Mouse (Mus musculus): ENCODE results near the gene Olfr107. TPM values are rescaled to one million over a fixed set of nuclear protein-coding genes. Genes with fewer than 3 reads are reported as not detected.

The Olfr107 gene
- not detected for total RNA-seq (2021)
- long read RNA-seq, experiment 1: 0 reads
- long read RNA-seq, experiment 2: 0 reads

GRCm38 (mm10) chr17:37398926-37399325, at the start of gene Olfr107:
Olfr107 (plus strand) TSS chr17:37399226.
- no peak for DNase-seq

- no peak for DNase-seq
Observed at GRCm38 (mm10) chr17:37359282-37359681, 39.7 kb upstream of the Olfr107 start, which contains the start of gene Olfr104-ps. Olfr104-ps (plus strand) TSS chr17:37359582.

GRCm38 (mm10) chr17:37378733-37379132, 20.3 kb upstream of the Olfr107 start, which contains the start of gene Olfr105-ps:
Olfr105-ps (plus strand) TSS chr17:37379033.
- no peak for DNase-seq

GRCm38 (mm10) chr17:37390093-37390492, 8.9 kb upstream of the Olfr107 start, which contains the start of gene Olfr106-ps:
Olfr106-ps (plus strand) TSS chr17:37390393.
- no peak for DNase-seq

- DNase-seq: no peak
Observed at GRCm38 (mm10) chr17:37413380-37413779, 14.4 kb downstream of the Olfr107 start.

GRCm38 (mm10) chr17:37445180-37445579, 46.2 kb downstream of the Olfr107 start, which contains the start of gene Olfr108:
Olfr108 (plus strand) TSS chr17:37445480.
- DNase-seq: no peak

Other genes starting within 250 kb of the Olfr107 start
- gene Olfr93, start 237.7 kb upstream of the Olfr107 start, total RNA-seq (2021): not detected
- gene Ubd, start 205.3 kb upstream of the Olfr107 start, total RNA-seq (2021): not detected
- not detected for gene Olfr94, start 198.2 kb upstream of the Olfr107 start, total RNA-seq (2021)
- not detected for gene Olfr95, start 186.1 kb upstream of the Olfr107 start, total RNA-seq (2021)
- not detected for gene Olfr96, start 179.1 kb upstream of the Olfr107 start, total RNA-seq (2021)
- gene Olfr97, start 161.9 kb upstream of the Olfr107 start, total RNA-seq (2021): not detected
- gene Olfr98, start 135.5 kb upstream of the Olfr107 start, total RNA-seq (2021): not detected
- gene H2-M3, start 129.0 kb upstream of the Olfr107 start, total RNA-seq (2021): 1 to 10 TPM in 1 of 2 experiments, under 1 TPM in 1; 0.99 to 1.3 TPM
- gene Olfr99, start 115.8 kb upstream of the Olfr107 start, total RNA-seq (2021): not detected
- gene Olfr101, start 94.9 kb upstream of the Olfr107 start, total RNA-seq (2021): not detected
- not detected for gene Olfr102, start 82.2 kb upstream of the Olfr107 start, total RNA-seq (2021)
- not detected for gene Olfr103, start 59.5 kb upstream of the Olfr107 start, total RNA-seq (2021)
- gene Olfr104-ps, start 39.6 kb upstream of the Olfr107 start, total RNA-seq (2021): not detected
- not detected for gene Olfr105-ps, start 20.2 kb upstream of the Olfr107 start, total RNA-seq (2021)
- not detected for gene Olfr106-ps, start 8.8 kb upstream of the Olfr107 start, total RNA-seq (2021)
- gene Olfr108, start 46.3 kb downstream of the Olfr107 start, total RNA-seq (2021): not detected
- not detected for gene Olfr109, start 59.7 kb downstream of the Olfr107 start, total RNA-seq (2021)
- not detected for gene H2-M2, start 84.3 kb downstream of the Olfr107 start, total RNA-seq (2021)
- not detected for gene Olfr110, start 93.2 kb downstream of the Olfr107 start, total RNA-seq (2021)
- gene Olfr111, start 108.8 kb downstream of the Olfr107 start, total RNA-seq (2021): not detected
- not detected for gene Olfr112, start 170.2 kb downstream of the Olfr107 start, total RNA-seq (2021)
- not detected for gene Olfr113, start 178.4 kb downstream of the Olfr107 start, total RNA-seq (2021)
- gene Olfr114, start 193.5 kb downstream of the Olfr107 start, total RNA-seq (2021): not detected
- gene Olfr115, start 227.9 kb downstream of the Olfr107 start, total RNA-seq (2021): not detected
- gene Olfr116, start 228.0 kb downstream of the Olfr107 start, total RNA-seq (2021): not detected

Measured in gastrocnemius, postnatal 25 days (tissue).